Mouse (Mus musculus) embryonic fibroblast, embryonic 13.5 days (primary cell): ENCODE measurements around the gene Zfp398.

Source experiments
- CTCF ChIP-seq: IDR thresholded peaks from 2 replicates; pipeline ENCODE4 v1.5.1; 2011; ENCODE audit warnings: mild to moderate bottlenecking, control low read depth, low read length, moderate library complexity, borderline replicate concordance; ENCODE audit not compliant: insufficient read depth
- POLR2A ChIP-seq: IDR thresholded peaks from 2 replicates; pipeline ENCODE4 v1.6.1; 2011; ENCODE audit warnings: low read depth, mild to moderate bottlenecking, control low read depth, low read length, moderate library complexity

GRCm38 (mm10) chr6:47821776-47822175 is 13.7 kb upstream of the Zfp398 start:
- no peak for TF ChIP-seq POLR2A
- TF ChIP-seq CTCF = no peak
